Mouse (Mus musculus) kidney, adult 2 months (tissue): ENCODE data around the gene Rapgef2.

Source experiments
- CTCF ChIP-seq: fragments of 200-500 bp; conservative IDR thresholded peaks from 2 replicates; pipeline ENCODE4 v1.5.1; 2011; ENCODE audit warnings: low read depth, mild to moderate bottlenecking, control low read depth, low read length, moderate library complexity, mixed read lengths; ENCODE audit not compliant: insufficient read depth, insufficient read length
- POLR2A ChIP-seq: fragments of 200-500 bp; IDR thresholded peaks from one replicate; pipeline ENCODE4 v1.6.1; 2011; ENCODE audit warnings: low read depth, low read length, control low read depth

GRCm38 (mm10) chr3:79023735-79024328 lies 262.5 kb downstream of the Rapgef2 start:
- TF ChIP-seq CTCF (no peak), POLR2A (no peak)
